Mouse (Mus musculus): ENCODE results near the gene Gm47969. TPM values are rescaled to one million over a fixed set of nuclear protein-coding genes. Genes with fewer than 3 reads are reported as not detected.
"Not testable (repeated sequence)": the region's sequence is repeated elsewhere in the genome, so short reads cannot be mapped to it uniquely, and the experiment has no call there.

The Gm47969 gene
- not detected in 2 replicates for polyA plus RNA-seq (2015; fragmentation: Nextera tagmentation; extraction: Ambion mirVana)

DNA sequence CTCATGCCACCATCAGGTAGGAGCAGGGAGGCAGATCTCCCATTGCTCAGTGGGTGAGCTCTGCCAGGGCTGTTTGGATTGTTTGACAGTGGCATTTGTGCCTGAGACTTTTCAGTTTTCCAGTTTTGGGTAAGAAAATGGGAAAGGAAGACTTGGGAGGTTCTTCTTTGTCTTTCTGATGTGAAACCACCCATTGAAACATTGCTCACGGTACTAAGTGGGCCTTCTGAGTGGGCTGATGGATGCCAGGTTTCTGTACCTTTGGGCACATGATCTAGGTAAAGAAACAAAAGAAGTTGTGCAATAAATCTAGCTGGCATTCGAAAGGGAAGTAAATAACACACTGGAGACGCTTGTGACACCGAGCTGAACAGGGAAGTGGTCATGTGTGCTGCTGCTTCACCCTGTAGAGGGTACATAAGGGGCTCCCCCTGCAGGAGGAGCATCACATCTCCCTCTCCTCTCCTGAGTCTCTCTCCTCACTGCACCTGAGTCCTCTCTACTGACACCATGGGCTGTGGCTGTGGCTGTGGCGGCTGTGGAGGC, at the start of gene Gm47969:
TSS of gene Gm47969 (plus strand) at position 51 of the 546 bp plus-strand sequence.
- 81% methylated on average over 4 of the region's 5 CpGs for WGBS
- no peaks in the 10 kb centered on the region for H3K36me3 ChIP-seq (ENCODE audit: control insufficient read depth, insufficient read depth, low read length)
- no peak within 1 kb of the TSS for H3K4me3 ChIP-seq (ENCODE audit: low read length)
- no peak within 1 kb of the TSS for H3K27ac ChIP-seq (ENCODE audit: low read depth, low read length)
- no peaks in the 10 kb centered on the region for H3K27me3 ChIP-seq (replicated peaks; ENCODE audit: control insufficient read depth, insufficient read depth, low read length)
- H3K4me1 ChIP-seq (ENCODE audit: control insufficient read depth, insufficient read depth, low read depth, low read length), result no peaks in the 10 kb centered on the region
- H3K9me3 ChIP-seq (ENCODE audit: control insufficient read depth, low read length), result no peaks in the 10 kb centered on the region
- H3K4me2 ChIP-seq (ENCODE audit: low read length), result no peak within 1 kb of the TSS
- no peak within 1 kb of the TSS for H3K9ac ChIP-seq (ENCODE audit: low read depth, low read length)
- no peak for ATAC-seq

DNA sequence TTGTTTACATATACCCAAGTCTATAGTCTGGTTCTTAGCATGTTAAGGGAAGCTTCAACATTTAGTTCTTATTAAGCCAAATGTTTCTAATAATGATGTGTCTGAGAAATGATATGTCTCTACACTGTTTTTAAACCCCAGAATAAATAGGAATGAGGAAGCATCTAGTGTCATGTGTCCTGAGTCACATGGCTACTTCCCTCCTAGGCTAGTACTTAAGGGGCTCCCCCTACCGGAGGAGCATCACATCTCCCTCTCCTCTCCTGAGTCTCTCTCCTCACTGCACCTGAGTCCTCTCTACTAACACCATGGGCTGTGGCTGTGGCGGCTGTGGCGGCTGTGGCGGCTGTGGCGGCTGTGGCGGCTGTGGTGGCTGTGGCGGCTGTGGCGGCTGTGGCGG, 44.4 kb upstream of the Gm47969 start, which contains the start of gene Gm47959:
TSS of gene Gm47959 (plus strand) at position 243 of the 400 bp plus-strand sequence.
- not testable (repeated sequence) for H3K4me3 ChIP-seq (ENCODE audit: low read length); H3K36me3 ChIP-seq (ENCODE audit: control insufficient read depth, insufficient read depth, low read length); H3K9me3 ChIP-seq (ENCODE audit: control insufficient read depth, low read length); H3K27ac ChIP-seq (ENCODE audit: low read depth, low read length); H3K9ac ChIP-seq (ENCODE audit: low read depth, low read length); H3K4me1 ChIP-seq (ENCODE audit: control insufficient read depth, insufficient read depth, low read depth, low read length); H3K27me3 ChIP-seq (replicated peaks; ENCODE audit: control insufficient read depth, insufficient read depth, low read length); ATAC-seq; H3K4me2 ChIP-seq (ENCODE audit: low read length)
- WGBS, result 97% methylated on average over 3 of the region's 9 CpGs

DNA sequence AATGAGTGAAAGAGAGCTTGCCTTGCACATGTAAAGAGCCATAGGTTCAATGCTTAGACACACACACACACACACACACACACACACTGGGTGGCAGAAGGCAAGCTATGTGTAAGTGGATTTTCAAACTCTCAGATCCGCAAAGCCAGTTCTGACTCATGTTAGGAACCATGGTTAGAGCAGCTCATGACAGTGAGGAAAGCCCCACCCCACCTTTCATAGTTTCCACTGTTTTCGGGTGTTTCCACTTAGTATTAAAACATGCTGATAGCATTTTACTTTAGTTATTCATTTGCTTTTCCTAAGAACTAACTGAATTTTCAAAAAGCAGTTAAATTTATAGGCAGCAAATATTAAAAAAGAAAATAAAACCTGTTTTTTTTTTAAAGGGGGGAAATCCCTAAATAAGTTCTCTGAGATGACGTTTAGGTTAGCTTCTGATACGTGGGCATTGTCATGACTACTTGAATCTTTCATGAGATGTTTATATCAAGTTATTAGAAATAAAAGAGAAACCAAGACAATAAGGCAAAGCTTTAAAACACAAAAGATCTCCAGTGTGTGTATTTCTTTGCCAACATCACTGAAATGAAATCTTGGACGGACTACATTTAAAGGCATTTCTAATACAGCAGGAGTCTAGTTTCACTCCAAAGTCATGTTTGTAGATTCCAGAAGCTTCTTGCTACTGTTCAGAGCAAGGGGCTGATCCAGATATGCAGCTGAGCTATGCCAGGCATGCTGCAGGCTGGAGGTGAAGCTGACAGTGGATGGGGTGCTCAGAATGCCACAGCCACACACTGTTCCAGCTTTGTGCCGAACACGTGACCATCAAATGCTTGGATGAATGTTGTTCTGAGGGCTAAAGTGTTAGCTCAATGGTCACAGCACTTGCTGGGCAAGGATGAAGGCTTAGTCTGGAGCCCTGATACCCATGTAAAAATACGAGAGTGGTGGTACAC, 38.2 kb upstream of the Gm47969 start:
- WGBS, result 89% methylated on average over 8 of the region's 8 CpGs
- Histone ChIP-seq H3K4me3 (ENCODE audit: low read length) (no peak overlapping the region), H3K27me3 (replicated peaks; ENCODE audit: control insufficient read depth, insufficient read depth, low read length) (no peaks in the 10 kb centered on the region), H3K36me3 (ENCODE audit: control insufficient read depth, insufficient read depth, low read length) (no peaks in the 10 kb centered on the region), H3K9ac (ENCODE audit: low read depth, low read length) (no peak overlapping the region), H3K27ac (ENCODE audit: low read depth, low read length) (no peak overlapping the region), H3K4me2 (ENCODE audit: low read length) (no peak overlapping the region), H3K4me1 (ENCODE audit: control insufficient read depth, insufficient read depth, low read depth, low read length) (no peaks in the 10 kb centered on the region), H3K9me3 (ENCODE audit: control insufficient read depth, low read length) (no peaks in the 10 kb centered on the region)
- ATAC-seq, result no peak

DNA sequence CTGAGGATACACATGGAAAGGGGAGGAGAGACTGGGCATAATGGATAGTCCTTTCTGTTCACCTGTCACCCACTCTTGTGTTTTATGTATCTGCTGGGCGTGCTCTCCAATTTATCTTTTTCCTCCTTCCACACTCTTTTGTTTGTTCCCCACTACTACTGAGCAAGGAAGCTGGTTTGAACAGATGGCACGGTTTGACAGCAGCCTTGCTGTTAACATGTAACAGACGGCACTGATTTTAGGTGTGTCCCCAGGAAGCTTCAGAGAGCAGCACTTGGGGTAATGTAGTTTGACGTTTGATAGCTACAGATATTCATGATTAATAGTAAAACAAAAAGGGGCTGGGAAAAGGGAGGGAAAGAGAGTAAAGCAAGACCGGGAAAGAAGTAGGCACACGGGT, 37.3 kb upstream of the Gm47969 start:
- Histone ChIP-seq H3K27me3 (replicated peaks; ENCODE audit: control insufficient read depth, insufficient read depth, low read length) (no peaks in the 10 kb centered on the region), H3K9me3 (ENCODE audit: control insufficient read depth, low read length) (no peaks in the 10 kb centered on the region), H3K27ac (ENCODE audit: low read depth, low read length) (no peak overlapping the region), H3K36me3 (ENCODE audit: control insufficient read depth, insufficient read depth, low read length) (no peaks in the 10 kb centered on the region), H3K9ac (ENCODE audit: low read depth, low read length) (no peak overlapping the region), H3K4me3 (ENCODE audit: low read length) (no peak overlapping the region), H3K4me1 (ENCODE audit: control insufficient read depth, insufficient read depth, low read depth, low read length) (no peaks in the 10 kb centered on the region), H3K4me2 (ENCODE audit: low read length) (no peak overlapping the region)
- peak; percentile 42; the same call in 1 of the 2 replicates for ATAC-seq
- 64% methylated on average over 6 of the region's 6 CpGs for WGBS

DNA sequence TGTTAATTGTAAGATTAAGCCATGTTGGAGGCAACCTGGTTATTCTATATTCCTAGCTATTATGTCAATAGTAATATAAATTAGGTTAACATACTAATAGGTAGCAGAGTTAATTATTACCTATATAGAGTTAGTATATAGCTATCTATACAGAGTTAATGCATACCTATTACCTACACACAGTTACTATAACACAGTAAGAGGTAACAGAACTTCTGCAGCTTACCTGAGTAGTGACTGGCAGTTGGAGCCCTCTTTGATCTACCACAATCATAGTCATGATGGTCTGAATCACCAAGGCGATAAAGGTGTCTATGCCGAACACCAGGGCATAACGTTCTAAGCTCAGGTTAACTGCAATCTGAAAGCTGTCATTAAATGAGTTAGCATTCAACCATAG, 30.3 kb upstream of the Gm47969 start:
- no peaks in the 10 kb centered on the region for H3K4me1 ChIP-seq (ENCODE audit: control insufficient read depth, insufficient read depth, low read depth, low read length)
- no peaks in the 10 kb centered on the region for H3K36me3 ChIP-seq (ENCODE audit: control insufficient read depth, insufficient read depth, low read length)
- H3K27me3 ChIP-seq (replicated peaks; ENCODE audit: control insufficient read depth, insufficient read depth, low read length), result no peaks in the 10 kb centered on the region
- no peak overlapping the region for H3K4me3 ChIP-seq (ENCODE audit: low read length)
- no peak overlapping the region for H3K4me2 ChIP-seq (ENCODE audit: low read length)
- H3K9ac ChIP-seq (ENCODE audit: low read depth, low read length), result no peak overlapping the region
- ATAC-seq, result no peak
- no peaks in the 10 kb centered on the region for H3K9me3 ChIP-seq (ENCODE audit: control insufficient read depth, low read length)
- no peak overlapping the region for H3K27ac ChIP-seq (ENCODE audit: low read depth, low read length)
- WGBS, result 91% methylated on average over 3 of the region's 3 CpGs

DNA sequence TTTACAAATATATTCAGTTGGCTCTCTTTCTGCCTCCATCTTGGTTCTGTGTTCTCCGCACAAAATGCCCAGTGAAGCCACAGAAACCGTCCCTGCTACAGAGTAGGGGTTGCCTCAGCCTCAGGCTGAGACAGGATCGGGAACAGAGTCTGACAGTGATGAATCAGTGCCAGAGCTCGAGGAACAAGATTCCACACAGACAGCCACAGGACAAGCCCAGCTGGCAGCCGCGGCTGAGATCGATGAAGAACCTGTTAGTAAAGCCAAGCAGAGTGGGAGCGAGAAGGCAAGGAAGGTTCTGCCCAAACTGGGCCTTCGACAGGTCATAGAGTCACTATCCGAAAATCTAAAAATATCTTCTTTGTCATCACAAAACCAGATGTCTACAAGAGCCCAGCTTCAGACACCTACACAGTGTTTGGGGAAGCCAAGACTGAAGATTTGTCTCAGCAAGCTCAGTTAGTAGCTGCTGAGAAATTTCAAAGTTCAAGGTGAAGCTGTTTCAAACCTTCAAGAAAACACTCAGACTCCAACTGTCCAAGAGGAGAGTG, 29.3 kb upstream of the Gm47969 start:
- Histone ChIP-seq H3K9ac (ENCODE audit: low read depth, low read length) (no peak overlapping the region), H3K27me3 (replicated peaks; ENCODE audit: control insufficient read depth, insufficient read depth, low read length) (no peaks in the 10 kb centered on the region), H3K4me1 (ENCODE audit: control insufficient read depth, insufficient read depth, low read depth, low read length) (no peaks in the 10 kb centered on the region), H3K4me3 (ENCODE audit: low read length) (no peak overlapping the region), H3K4me2 (ENCODE audit: low read length) (no peak overlapping the region), H3K27ac (ENCODE audit: low read depth, low read length) (no peak overlapping the region), H3K36me3 (ENCODE audit: control insufficient read depth, insufficient read depth, low read length) (no peaks in the 10 kb centered on the region), H3K9me3 (ENCODE audit: control insufficient read depth, low read length) (no peaks in the 10 kb centered on the region)
- WGBS, result 82% methylated on average over 10 of the region's 10 CpGs
- no peak for ATAC-seq

DNA sequence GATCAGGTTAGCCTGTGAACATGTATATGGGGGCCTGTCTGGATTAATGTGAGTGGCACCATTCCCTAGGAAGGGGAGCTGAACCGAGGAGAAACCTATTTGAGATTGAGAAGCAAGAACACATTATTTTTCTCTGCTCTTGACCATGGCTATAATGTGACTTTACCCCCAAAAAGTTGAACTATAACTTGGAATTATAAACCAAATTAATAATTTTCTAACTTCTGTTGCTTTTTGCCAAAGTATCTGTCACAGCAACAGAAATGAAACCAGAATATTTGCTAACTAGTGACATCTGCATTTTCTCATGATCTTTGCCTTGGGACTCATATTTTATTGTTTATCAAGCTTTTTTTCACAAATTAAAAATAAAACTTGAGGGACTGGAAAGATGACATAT, 28.2 kb upstream of the Gm47969 start:
- Histone ChIP-seq H3K36me3 (ENCODE audit: control insufficient read depth, insufficient read depth, low read length) (no peaks in the 10 kb centered on the region), H3K27me3 (replicated peaks; ENCODE audit: control insufficient read depth, insufficient read depth, low read length) (no peaks in the 10 kb centered on the region), H3K9ac (ENCODE audit: low read depth, low read length) (no peak overlapping the region), H3K27ac (ENCODE audit: low read depth, low read length) (no peak overlapping the region), H3K9me3 (ENCODE audit: control insufficient read depth, low read length) (no peaks in the 10 kb centered on the region), H3K4me2 (ENCODE audit: low read length) (no peak overlapping the region), H3K4me1 (ENCODE audit: control insufficient read depth, insufficient read depth, low read depth, low read length) (no peaks in the 10 kb centered on the region), H3K4me3 (ENCODE audit: low read length) (no peak overlapping the region)
- 63% methylated on average over 1 of the region's 1 CpGs for WGBS
- ATAC-seq, result no peak

DNA sequence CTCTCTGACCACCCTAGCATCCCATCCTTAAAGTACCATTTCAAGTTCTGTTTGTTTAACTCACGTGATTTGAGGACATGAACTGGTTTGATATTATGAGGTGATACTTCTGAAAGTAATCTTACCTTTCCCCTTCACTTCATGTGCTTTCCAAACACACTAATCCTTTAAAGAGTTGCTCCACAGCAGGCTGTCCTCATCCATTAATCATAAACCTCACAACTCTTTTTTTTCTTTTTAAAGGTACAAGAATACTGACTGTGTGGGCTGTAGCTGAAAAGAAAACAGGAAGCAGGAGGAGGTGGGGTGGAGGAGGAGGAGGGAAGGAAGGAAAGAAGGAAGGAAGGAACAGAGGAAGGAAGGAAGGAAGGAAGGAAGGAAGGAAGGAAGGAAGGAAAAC, 12.8 kb upstream of the Gm47969 start:
- WGBS, result 65% methylated on average over 1 of the region's 1 CpGs

DNA sequence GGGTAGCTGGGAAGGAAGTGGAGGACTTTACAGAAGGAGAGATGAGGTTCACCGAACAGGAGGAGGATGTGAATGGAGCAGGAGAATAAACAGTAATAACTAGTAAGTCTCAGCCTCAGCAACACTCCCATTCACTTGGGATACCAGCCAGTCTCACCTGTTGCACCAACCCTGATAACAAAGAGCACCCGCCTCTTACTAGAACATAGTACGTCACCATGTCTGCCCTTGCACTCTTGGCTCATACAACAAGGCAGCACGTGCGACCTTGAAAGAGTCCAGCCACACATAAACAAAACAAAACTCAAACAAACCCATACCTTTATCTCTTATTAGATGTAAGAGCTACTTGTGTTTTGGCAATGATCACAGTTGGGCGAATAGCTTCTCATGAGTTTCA, 12.2 kb upstream of the Gm47969 start:
- Histone ChIP-seq H3K4me1 (ENCODE audit: control insufficient read depth, insufficient read depth, low read depth, low read length) (no peaks in the 10 kb centered on the region), H3K27me3 (replicated peaks; ENCODE audit: control insufficient read depth, insufficient read depth, low read length) (no peaks in the 10 kb centered on the region), H3K27ac (ENCODE audit: low read depth, low read length) (no peak overlapping the region), H3K4me3 (ENCODE audit: low read length) (no peak overlapping the region), H3K4me2 (ENCODE audit: low read length) (no peak overlapping the region), H3K9ac (ENCODE audit: low read depth, low read length) (no peak overlapping the region), H3K36me3 (ENCODE audit: control insufficient read depth, insufficient read depth, low read length) (no peaks in the 10 kb centered on the region), H3K9me3 (ENCODE audit: control insufficient read depth, low read length) (no peaks in the 10 kb centered on the region)
- 95% methylated on average over 6 of the region's 6 CpGs for WGBS
- no peak for ATAC-seq

More for the DNA sequence above, 12.8 kb upstream of the Gm47969 start:
- no peaks in the 10 kb centered on the region for H3K27me3 ChIP-seq (replicated peaks; ENCODE audit: control insufficient read depth, insufficient read depth, low read length)
- H3K9me3 ChIP-seq (ENCODE audit: control insufficient read depth, low read length), result no peaks in the 10 kb centered on the region
- H3K4me1 ChIP-seq (ENCODE audit: control insufficient read depth, insufficient read depth, low read depth, low read length), result no peaks in the 10 kb centered on the region
- H3K27ac ChIP-seq (ENCODE audit: low read depth, low read length), result no peak overlapping the region
- H3K4me2 ChIP-seq (ENCODE audit: low read length), result no peak overlapping the region
- H3K9ac ChIP-seq (ENCODE audit: low read depth, low read length), result no peak overlapping the region
- no peak overlapping the region for H3K4me3 ChIP-seq (ENCODE audit: low read length)
- H3K36me3 ChIP-seq (ENCODE audit: control insufficient read depth, insufficient read depth, low read length), result no peaks in the 10 kb centered on the region
- no peak for ATAC-seq
